Mouse (Mus musculus) MEL (cell line): ENCODE data around the gene Ccdc152. TPM values are rescaled to one million over a fixed set of nuclear protein-coding genes. Genes with fewer than 3 reads are reported as not detected.
A peak's percentile ranks its signal among the peaks of the same experiment; 100 is the strongest.

ENCODE experiments used
- DNase-seq: peaks from one replicate; pipeline ENCODE4 v3.0.0; 2011; ENCODE audit warnings: low read depth, low spot score
- H3K27ac ChIP-seq: 2 replicates; pipeline ENCODE4 v1.5.1; 2012; ENCODE audit warnings: low read depth, mild to moderate bottlenecking, control low read depth, low read length, moderate library complexity; ENCODE audit not compliant: control insufficient read depth
- H3K27me3 ChIP-seq, 2 experiments: fragments of 150-350 bp in 1 of 2; sonication (generic) in 1 of 2; 2 replicates each; pipeline ENCODE4 v1.6.1; 2012; ENCODE audit warnings: low read length in 2 of 2, mild to moderate bottlenecking in 2 of 2, improper control_type of control experiment in 1 of 2, moderate library complexity in 1 of 2; ENCODE audit not compliant: insufficient read depth in 2 of 2, control insufficient read depth in 1 of 2
- H3K36me3 ChIP-seq, 2 experiments: 2 replicates each; pipeline ENCODE4 v1.6.1; 2012 to 2014; ENCODE audit warnings: low read length in 2 of 2, improper control_type of control experiment in 1 of 2, inconsistent platforms in 1 of 2, mild to moderate bottlenecking in 1 of 2; ENCODE audit not compliant: insufficient read depth in 2 of 2, control insufficient read depth in 1 of 2
- H3K4me1 ChIP-seq, 2 experiments: fragments of 150-350 bp in 1 of 2; sonication (generic) in 1 of 2; 2 replicates each; pipeline ENCODE4 v1.6.1; 2012; ENCODE audit warnings: low read length in 2 of 2, improper control_type of control experiment in 1 of 2, mild to moderate bottlenecking in 1 of 2; ENCODE audit not compliant: insufficient read depth in 2 of 2, control insufficient read depth in 1 of 2
- H3K4me3 ChIP-seq, 2 experiments: fragments of 150-350 bp in 1 of 2; sonication (generic) in 1 of 2; 2 replicates each; pipeline ENCODE4 v1.5.1; 2012; ENCODE audit warnings: low read depth in 2 of 2, low read length in 2 of 2, mild to moderate bottlenecking in 2 of 2, moderate library complexity in 2 of 2, control low read depth in 1 of 2, improper control_type of control experiment in 1 of 2; ENCODE audit not compliant: control insufficient read depth in 1 of 2, insufficient read depth in 1 of 2
- H3K79me2 ChIP-seq: 2 replicates; pipeline ENCODE4 v1.6.1; 2012; ENCODE audit warnings: mild to moderate bottlenecking, low read length, moderate library complexity; ENCODE audit not compliant: control insufficient read depth, poor library complexity, insufficient read depth
- H3K9ac ChIP-seq: 2 replicates; pipeline ENCODE4 v1.6.1; 2012; ENCODE audit warnings: low read depth, mild to moderate bottlenecking, control low read depth, low read length, moderate library complexity; ENCODE audit not compliant: control insufficient read depth, poor library complexity, severe bottlenecking
- H3K9me3 ChIP-seq: fragments of 150-350 bp; sonication (generic); replicated peaks from 2 replicates; pipeline ENCODE4 v1.6.1; 2012; ENCODE audit warnings: mild to moderate bottlenecking, low read length, improper control_type of control experiment, moderate library complexity; ENCODE audit not compliant: insufficient read depth
- BHLHE40 ChIP-seq: IDR thresholded peaks from 2 replicates; pipeline ENCODE4 v1.6.1; 2012; ENCODE audit warnings: low read depth, mild to moderate bottlenecking, inconsistent platforms, low read length, improper control_type of control experiment, borderline replicate concordance
- CHD1 ChIP-seq: IDR thresholded peaks from 2 replicates; pipeline ENCODE4 v1.6.1; 2012; ENCODE audit warnings: low read depth, mild to moderate bottlenecking, inconsistent platforms, low read length, improper control_type of control experiment
- CTCF ChIP-seq, 3 experiments: IDR thresholded peaks in 2 of 3; conservative IDR thresholded peaks in 1 of 3; 2 replicates each; pipeline ENCODE4 v1.5.1; 2011 to 2012; ENCODE audit warnings: low read length in 3 of 3, low read depth in 2 of 3, mild to moderate bottlenecking in 2 of 3, improper control_type of control experiment in 1 of 3, inconsistent platforms in 1 of 3, mixed read lengths in 1 of 3, moderate library complexity in 1 of 3; ENCODE audit not compliant: control insufficient read depth in 1 of 3, insufficient read depth in 1 of 3, poor library complexity in 1 of 3, severe bottlenecking in 1 of 3
- EP300 ChIP-seq, 2 experiments: IDR thresholded peaks; 2 replicates each; pipeline ENCODE4 v1.6.1; 2011; ENCODE audit warnings: improper control_type of control experiment in 2 of 2, low read length in 2 of 2, low read depth in 1 of 2, mild to moderate bottlenecking in 1 of 2
- GABPA ChIP-seq: IDR thresholded peaks from 2 replicates; pipeline ENCODE4 v1.6.1; 2012; ENCODE audit warnings: low read depth, mild to moderate bottlenecking, inconsistent platforms, low read length, improper control_type of control experiment, moderate library complexity
- HCFC1 ChIP-seq: IDR thresholded peaks from 2 replicates; pipeline ENCODE4 v1.6.1; 2012; ENCODE audit warnings: low read depth, mild to moderate bottlenecking, inconsistent platforms, low read length, improper control_type of control experiment, moderate library complexity
- JUND ChIP-seq: IDR thresholded peaks from 2 replicates; pipeline ENCODE4 v1.6.1; 2011; ENCODE audit warnings: low read depth, mild to moderate bottlenecking, improper control_type of control experiment, low read length
- KAT2A ChIP-seq: conservative IDR thresholded peaks from 2 replicates; pipeline ENCODE4 v1.6.1; 2012; ENCODE audit warnings: low read depth, low read length, improper control_type of control experiment, inconsistent platforms
- MXI1 ChIP-seq: IDR thresholded peaks from 2 replicates; pipeline ENCODE4 v1.6.1; 2011; ENCODE audit warnings: mild to moderate bottlenecking, low read depth, low read length, improper control_type of control experiment
- MYB ChIP-seq: IDR thresholded peaks from 2 replicates; pipeline ENCODE4 v1.6.1; 2011; ENCODE audit warnings: mild to moderate bottlenecking, low read depth, low read length, improper control_type of control experiment
- MYC ChIP-seq: IDR thresholded peaks from 2 replicates; pipeline ENCODE4 v1.6.1; 2011; ENCODE audit warnings: low read depth, mild to moderate bottlenecking, low read length, improper control_type of control experiment, moderate library complexity
- RCOR1 ChIP-seq: IDR thresholded peaks from 2 replicates; pipeline ENCODE4 v1.6.1; 2012; ENCODE audit warnings: low read depth, mild to moderate bottlenecking, inconsistent platforms, low read length, improper control_type of control experiment
- SIN3A ChIP-seq: IDR thresholded peaks from 2 replicates; pipeline ENCODE4 v1.6.1; 2012; ENCODE audit warnings: low read length, improper control_type of control experiment, inconsistent platforms
- SMC3 ChIP-seq: IDR thresholded peaks from 2 replicates; pipeline ENCODE4 v1.6.1; 2011; ENCODE audit warnings: low read depth, low read length, improper control_type of control experiment
- TCF12 ChIP-seq: IDR thresholded peaks from 2 replicates; pipeline ENCODE4 v1.6.1; 2014; ENCODE audit warnings: low read depth, mild to moderate bottlenecking, inconsistent platforms, low read length, improper control_type of control experiment, moderate library complexity
- UBTF ChIP-seq: IDR thresholded peaks from 2 replicates; pipeline ENCODE4 v1.6.1; 2012; ENCODE audit warnings: low read depth, mild to moderate bottlenecking, inconsistent platforms, low read length, improper control_type of control experiment, moderate library complexity, borderline replicate concordance; ENCODE audit not compliant: insufficient read depth
- ZNF384 ChIP-seq: IDR thresholded peaks from 2 replicates; pipeline ENCODE4 v1.6.1; 2012; ENCODE audit warnings: low read depth, mild to moderate bottlenecking, inconsistent platforms, low read length, improper control_type of control experiment
- polyA plus RNA-seq, 2 experiments: library from polyadenylated mRNA; stranded (reverse) in 1 of 2; unstranded in 1 of 2; fragments of >175 nt in 1 of 2; fragments of >200 nt in 1 of 2; gene quantifications; 2 replicates each; pipeline versions ENCODE4 v1.2.1 to v1.2.4; 2012; ENCODE audit warnings: low replicate concordance in 2 of 2, low read depth in 1 of 2; ENCODE audit not compliant: insufficient read length in 2 of 2, insufficient read depth in 1 of 2, missing spikeins in 1 of 2
- total RNA-seq: library from RNA; depleted of rRNA; stranded (reverse); fragments of 300-350 nt; gene quantifications from 2 replicates; pipeline ENCODE4 v1.2.3, GENCODE M21; 2012

Ccdc152 gene
- total and polyA plus RNA-seq, 3 experiments, result not detected

DNA sequence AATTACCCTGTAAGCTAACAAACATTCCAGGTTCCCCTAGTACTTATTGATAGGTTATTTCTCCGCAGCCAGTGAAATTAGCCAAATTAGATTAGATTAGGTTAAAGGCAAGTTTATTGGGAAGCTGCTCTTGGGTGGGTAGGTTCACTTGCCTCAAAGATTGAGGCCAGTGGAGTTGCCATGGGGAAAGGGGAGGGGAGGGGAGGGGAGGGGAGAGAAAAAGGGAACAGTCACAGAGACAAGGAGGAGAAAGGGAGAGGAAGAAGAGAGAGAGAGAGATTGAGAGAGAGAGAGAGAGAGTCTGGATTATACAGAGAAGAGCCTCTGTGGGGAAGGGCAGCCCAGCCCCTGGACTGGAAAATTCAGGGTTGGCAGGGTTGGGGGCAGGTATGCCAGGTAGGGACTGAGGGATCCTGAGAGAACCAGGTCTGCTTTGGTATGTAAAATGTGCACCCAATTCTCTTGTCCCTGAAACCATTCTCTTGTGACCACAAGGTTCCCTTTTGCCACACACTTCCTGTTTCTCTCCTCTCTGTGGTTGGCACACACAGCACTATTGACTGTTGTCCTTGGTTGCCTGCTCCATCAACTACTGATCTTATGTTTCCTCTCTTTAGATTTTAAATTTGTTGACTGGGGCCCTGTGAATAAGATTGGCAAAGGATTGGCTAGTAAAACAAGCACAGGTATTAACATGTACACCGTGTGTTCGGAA, 69.3 kb downstream of the Ccdc152 start:
- H3K4me3 ChIP-seq, result no peak overlapping the region
- no peaks in the 10 kb centered on the region for H3K9me3 ChIP-seq
- H3K27ac ChIP-seq, result no peak overlapping the region
- no peaks in the 10 kb centered on the region for H3K4me1 ChIP-seq
- H3K79me2 ChIP-seq, result no peaks in the 10 kb centered on the region
- peak; percentile 47 for DNase-seq
- no peak overlapping the region for H3K9ac ChIP-seq
- H3K36me3 ChIP-seq, result no peaks in the 10 kb centered on the region
- no peaks in the 10 kb centered on the region for H3K27me3 ChIP-seq
- TF ChIP-seq HCFC1, result no peak
- no peak for TF ChIP-seq TCF12
- no peak for TF ChIP-seq UBTF
- no peak for TF ChIP-seq GABPA
- TF ChIP-seq CTCF (IDR thresholded peaks at IDR 0.05 in 2 of 3, conservative IDR thresholded peaks at IDR 0.05 in 1 of 3; ENCODE audit: control insufficient read depth in 1 of 3, insufficient read depth in 1 of 3, low read depth in 2 of 3, low read length in 3 of 3, poor library complexity in 1 of 3, severe bottlenecking in 1 of 3), result no peak
- TF ChIP-seq BHLHE40, result no peak
- TF ChIP-seq KAT2A, result no peak
- TF ChIP-seq ZNF384, result no peak
- no peak for TF ChIP-seq JUND
- TF ChIP-seq MXI1, result no peak
- no peak for TF ChIP-seq SIN3A
- TF ChIP-seq SMC3, result no peak
- TF ChIP-seq MYC, result no peak
- no peak for TF ChIP-seq RCOR1

DNA sequence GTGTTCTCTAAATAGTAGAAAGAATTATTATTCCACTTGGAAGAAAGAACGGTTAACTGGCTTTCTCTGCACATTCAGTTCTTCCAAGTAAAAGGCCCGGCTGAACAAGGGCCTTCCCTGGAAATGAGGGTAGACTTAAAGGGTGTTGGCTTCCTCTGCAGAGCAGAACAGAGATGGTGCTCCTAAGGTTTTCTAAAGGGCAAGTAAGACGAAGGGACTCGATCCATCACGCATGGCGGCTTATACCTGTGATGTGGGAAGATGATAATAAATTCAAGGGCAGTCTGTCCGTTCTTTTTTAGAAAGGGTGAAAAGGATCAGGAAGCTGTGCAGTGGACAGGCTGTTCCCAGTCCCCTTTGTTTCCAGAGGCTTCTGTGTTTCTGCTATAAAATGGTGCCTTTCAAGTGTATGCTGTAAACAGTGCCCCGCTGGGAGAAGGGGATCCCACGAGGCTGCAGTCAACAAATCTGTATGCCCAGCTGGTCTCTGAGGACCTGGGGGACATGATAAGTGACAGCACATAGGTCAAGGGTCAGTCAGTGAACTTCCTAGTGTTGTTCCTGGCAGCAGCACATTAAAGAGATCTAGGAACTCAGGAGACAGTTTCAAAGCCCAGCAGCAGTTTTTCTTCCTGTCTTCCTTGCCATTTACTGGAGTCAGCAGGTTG, 71.0 kb downstream of the Ccdc152 start:
- Histone ChIP-seq H3K4me3 (no peak overlapping the region), H3K27ac (no peak overlapping the region)
- TF ChIP-seq SIN3A (no peak), CHD1 (no peak), BHLHE40 (no peak), MYC (no peak), MXI1 (no peak), EP300 (IDR thresholded peaks at IDR 0.05; ENCODE audit: low read depth in 1 of 2, low read length in 2 of 2) (no peak), MYB (no peak)

More for the DNA sequence above, 71.0 kb downstream of the Ccdc152 start:
- H3K79me2 ChIP-seq, result no peaks in the 10 kb centered on the region
- no peaks in the 10 kb centered on the region for H3K9me3 ChIP-seq
- H3K27me3 ChIP-seq, result no peaks in the 10 kb centered on the region
- no peak for DNase-seq
- no peaks in the 10 kb centered on the region for H3K4me1 ChIP-seq
- H3K9ac ChIP-seq, result no peak overlapping the region
- no peaks in the 10 kb centered on the region for H3K36me3 ChIP-seq
